In genomic region chr17:66075827-66076173, GRCm38 (mm10) we compare ENCODE assay signal across 8 mouse cellular contexts. TPM values are rescaled to one million over a fixed set of nuclear protein-coding genes. Genes with fewer than 3 reads are reported as not detected.
A peak's percentile ranks its signal among the peaks of the same experiment; 100 is the strongest.
DNase-seq lines count a peak whose midpoint lies in the region; ATAC-seq and TF ChIP-seq lines count a peak whose summit lies in the region.

No protein-coding gene starts in this region.

- DNase-seq in liver, adult 2 months (ENCODE audit: extremely low read depth, low read depth, low spot score), result no peak
- DNase-seq in liver, result no peak
- peak; percentile 11 for DNase-seq in embryo, embryonic 11.5 days (ENCODE audit: low read depth, low spot score)
- no peak for DNase-seq in gastrocnemius, adult 8-10 months (ENCODE audit: low spot score in 2 of 2)
- no peak for DNase-seq in frontal cortex, postnatal 25 days (ENCODE audit: low spot score in 2 of 2)

- H3K4me1 ChIP-seq in liver, adult 2 months (ENCODE audit: control insufficient read depth, insufficient read depth, low read length), result peaks cover 6% of the 10 kb centered on the region; the same call in 1 of the 2 replicates
- peaks cover 39% of the 10 kb centered on the region for H3K4me1 ChIP-seq in hindbrain, embryonic 13.5 days (replicated peaks)

- H3K79me2 ChIP-seq in liver, adult 2 months (ENCODE audit: control insufficient read depth, insufficient read depth, low read length), result peaks cover 9% of the 10 kb centered on the region; the same call in 1 of the 2 replicates
- H3K79me2 ChIP-seq in macrophage (ENCODE audit: inconsistent target), result peaks cover 54% of the 10 kb centered on the region

- peak overlapping the region; percentile 80 for H3K4me2 ChIP-seq in hindbrain, embryonic 13.5 days

- TF ChIP-seq CTCF in liver, adult 2 months (IDR thresholded peaks at IDR 0.05; ENCODE audit: low read depth, low read length), result no peak

- no peak for ATAC-seq in hindbrain, embryonic 13.5 days (ENCODE audit: low FRiP score)
- ATAC-seq in frontal cortex, adult (ENCODE audit: low TSS enrichment), result no peak

- H3K9ac ChIP-seq in liver, adult 2 months (ENCODE audit: low read depth, low read length), result peak overlapping the region; percentile 89
- H3K9ac ChIP-seq in hindbrain, embryonic 13.5 days, result peak overlapping the region; percentile 97

- H3K9me3 ChIP-seq in hindbrain, embryonic 13.5 days, result no peaks in the 10 kb centered on the region

- H3K27me3 ChIP-seq in liver, adult 2 months (ENCODE audit: control insufficient read depth, insufficient read depth, low read length), result no peaks in the 10 kb centered on the region
- no peaks in the 10 kb centered on the region for H3K27me3 ChIP-seq in hindbrain, embryonic 13.5 days

- peaks cover 15% of the 10 kb centered on the region for H3K36me3 ChIP-seq in liver, adult 2 months (ENCODE audit: control insufficient read depth, insufficient read depth, low read length)
- H3K36me3 ChIP-seq in hindbrain, embryonic 13.5 days, result peaks cover 14% of the 10 kb centered on the region
- H3K36me3 ChIP-seq in macrophage (ENCODE audit: inconsistent target), result peaks cover 8% of the 10 kb centered on the region; the same call in 1 of the 2 replicates

- no peak overlapping the region for H3K27ac ChIP-seq in liver, adult 2 months (replicated peaks; ENCODE audit: insufficient read depth, low read depth, low read length)
- peak overlapping the region; percentile 98 for H3K27ac ChIP-seq in hindbrain, embryonic 13.5 days
- H3K27ac ChIP-seq in macrophage, result peak overlapping the region; percentile 29; the same call in 1 of the 2 replicates

- peak overlapping the region; percentile 86 for H3K4me3 ChIP-seq in liver, adult 2 months (ENCODE audit: insufficient read depth, low read depth, low read length)
- H3K4me3 ChIP-seq in hindbrain, embryonic 13.5 days, result peak overlapping the region; percentile 94
- peak overlapping the region; percentile 76 for H3K4me3 ChIP-seq in macrophage (ENCODE audit: inconsistent target)

- TF ChIP-seq POLR2A in liver, adult 2 months (IDR thresholded peaks at IDR 0.05; ENCODE audit: extremely low read depth, insufficient read depth, low read length), result no peak

- 5% methylated on average over 12 of the region's 12 CpGs for WGBS in liver, adult 2 months
- 6% methylated on average over 12 of the region's 12 CpGs for WGBS in hindbrain, embryonic 13.5 days
- WGBS in macrophage (ENCODE audit: missing documents), result 0% methylated on average over 12 of the region's 12 CpGs

RNA-seq across cellular contexts. Expression of gene Ankrd12, which starts 1.1 kb away (rescaled TPM):
- total RNA-seq in liver, adult 2 months (2014; rRNA removed), result 8.2 and 10.3 TPM in 2 replicates
- 0.71 and 0.87 TPM in 2 replicates for polyA plus RNA-seq in liver, adult 2 months (2012; rRNA removed)
- 148 and 150 TPM in 2 replicates for polyA plus RNA-seq in hindbrain, embryonic 13.5 days (2015; fragmentation: Nextera tagmentation; extraction: Ambion mirVana)
- 100 to 1,000 TPM; 180 to 635 (median 330) TPM for total RNA-seq in macrophage (2018; cell fraction: chromatin; rRNA removed)
- 10 to 100 TPM; 27.0 to 65.7 (median 45.7) TPM for total RNA-seq in macrophage (2018; cell fraction: cytosol; rRNA removed)
- 100 to 1,000 TPM; 107 to 341 (median 170) TPM for total RNA-seq in macrophage (2018; cell fraction: nucleus; rRNA removed)
- polyA plus RNA-seq in macrophage (2018), result 20.0 to 74.7 TPM (median 35.6 TPM) in 3 replicates
- 10 to 100 TPM; 13.3 to 20.2 (median 17.1) TPM for total RNA-seq in gastrocnemius, adult 8-10 months (2022)

RNA-seq across cellular contexts. Expression of gene Ndufv2, which starts 25.6 kb away (rescaled TPM):
- 154 and 180 TPM in 2 replicates for total RNA-seq in liver, adult 2 months (2014; rRNA removed)
- polyA plus RNA-seq in liver, adult 2 months (2012; rRNA removed), result 55.9 and 60.7 TPM in 2 replicates
- polyA plus RNA-seq in hindbrain, embryonic 13.5 days (2015; fragmentation: Nextera tagmentation; extraction: Ambion mirVana), result 354 and 357 TPM in 2 replicates
- total RNA-seq in macrophage (2018; cell fraction: chromatin; rRNA removed), result 10 to 100 TPM in 22 of 26 experiments, 1 to 10 TPM in 4; 3.7 to 47.8 (median 26.8) TPM
- total RNA-seq in macrophage (2018; cell fraction: cytosol; rRNA removed), result 100 to 1,000 TPM in 4 of 26 experiments, 10 to 100 TPM in 22; 65.9 to 109 (median 87.0) TPM
- total RNA-seq in macrophage (2018; cell fraction: nucleus; rRNA removed), result 10 to 100 TPM in 25 of 26 experiments, 1 to 10 TPM in 1; 9.5 to 69.2 (median 27.0) TPM
- 79.4 to 113 TPM (median 93.9 TPM) in 3 replicates for polyA plus RNA-seq in macrophage (2018)
- 100 to 1,000 TPM; 578 to 651 (median 630) TPM for total RNA-seq in gastrocnemius, adult 8-10 months (2022)

RNA-seq across cellular contexts. Expression of gene Washc1, which starts 35.5 kb away (rescaled TPM):
- total RNA-seq in liver, adult 2 months (2014; rRNA removed), result 10.1 and 11.7 TPM in 2 replicates
- 21.1 and 24.9 TPM in 2 replicates for polyA plus RNA-seq in liver, adult 2 months (2012; rRNA removed)
- polyA plus RNA-seq in hindbrain, embryonic 13.5 days (2015; fragmentation: Nextera tagmentation; extraction: Ambion mirVana), result 45.4 and 48.0 TPM in 2 replicates
- 100 to 1,000 TPM in 8 of 26 experiments, 10 to 100 TPM in 18; 30.5 to 169 (median 91.0) TPM for total RNA-seq in macrophage (2018; cell fraction: chromatin; rRNA removed)
- total RNA-seq in macrophage (2018; cell fraction: cytosol; rRNA removed), result 10 to 100 TPM; 34.1 to 61.0 (median 48.2) TPM
- 100 to 1,000 TPM in 2 of 26 experiments, 10 to 100 TPM in 24; 31.3 to 115 (median 56.9) TPM for total RNA-seq in macrophage (2018; cell fraction: nucleus; rRNA removed)
- 40.0 to 48.3 TPM (median 46.1 TPM) in 3 replicates for polyA plus RNA-seq in macrophage (2018)
- 10 to 100 TPM; 14.5 to 20.8 (median 17.9) TPM for total RNA-seq in gastrocnemius, adult 8-10 months (2022)

RNA-seq across cellular contexts. Expression of gene Ddx11, which starts 47.5 kb away (rescaled TPM):
- total RNA-seq in liver, adult 2 months (2014; rRNA removed), result 3.4 and 6.3 TPM in 2 replicates
- 2.4 and 5.1 TPM in 2 replicates for polyA plus RNA-seq in liver, adult 2 months (2012; rRNA removed)
- polyA plus RNA-seq in hindbrain, embryonic 13.5 days (2015; fragmentation: Nextera tagmentation; extraction: Ambion mirVana), result 6.2 and 7.5 TPM in 2 replicates
- total RNA-seq in macrophage (2018; cell fraction: chromatin; rRNA removed), result 10 to 100 TPM; 16.8 to 85.3 (median 53.0) TPM
- total RNA-seq in macrophage (2018; cell fraction: cytosol; rRNA removed), result 10 to 100 TPM in 1 of 26 experiments, 1 to 10 TPM in 25; 3.3 to 11.0 (median 5.3) TPM
- 10 to 100 TPM in 25 of 26 experiments, 1 to 10 TPM in 1; 8.2 to 82.3 (median 22.4) TPM for total RNA-seq in macrophage (2018; cell fraction: nucleus; rRNA removed)
- polyA plus RNA-seq in macrophage (2018), result 3.6 to 11.4 TPM (median 4.9 TPM) in 3 replicates
- under 1 TPM; 0.11 to 0.81 (median 0.39) TPM for total RNA-seq in gastrocnemius, adult 8-10 months (2022)

Comparison
In these comparisons a context has a peak if more than half of its experiments do, and no peak if none do; other contexts are left out.
1. RNA of gene Ankrd12, which starts 1.1 kb away (polyA plus RNA-seq): 148 to 150 TPM in hindbrain, embryonic 13.5 days and 20.0 to 74.7 TPM in macrophage; 0.71 to 0.87 TPM in liver, adult 2 months; every median in the first group is over 10 times any median in the second.
2. Peak in every context shown above with its lines, with median percentiles within 50 percentile points of each other: H3K4me3 ChIP-seq.